Mouse (Mus musculus) embryonic facial prominence, embryonic 14.5 days (tissue): ENCODE measurements around the gene Cog4. TPM values are rescaled to one million over a fixed set of nuclear protein-coding genes. Genes with fewer than 3 reads are reported as not detected.
"Not testable (repeated sequence)": the region's sequence is repeated elsewhere in the genome, so short reads cannot be mapped to it uniquely, and the experiment has no call there.

ENCODE experiments used
- ATAC-seq: fragments of 200-750 bp; cut with Nextera tagmentation; 2 replicates; pipeline ENCODE4 v1.8.0; 2017; ENCODE audit warnings: low read depth, moderate number of reproducible peaks, moderate TSS enrichment
- DNase-seq: peaks from one replicate; pipeline ENCODE4 v3.0.0-alpha.2; 2015; ENCODE audit warnings: low spot score
- H3K27ac ChIP-seq: fragments of 300-500 bp; sonication (generic); replicated peaks from 2 replicates; pipeline ENCODE4 v1.5.1; 2014; ENCODE audit warnings: low read depth, mild to moderate bottlenecking, low read length, moderate library complexity
- H3K27me3 ChIP-seq: fragments of 300-500 bp; sonication (generic); replicated peaks from 2 replicates; pipeline ENCODE4 v1.6.1; 2014; ENCODE audit warnings: low read length; ENCODE audit not compliant: control insufficient read depth, insufficient read depth
- H3K36me3 ChIP-seq: fragments of 300-500 bp; sonication (generic); 2 replicates; pipeline ENCODE4 v1.6.1; 2014; ENCODE audit warnings: low read length, mixed read lengths; ENCODE audit not compliant: control insufficient read depth, insufficient read depth
- H3K4me1 ChIP-seq: fragments of 300-500 bp; sonication (generic); 2 replicates; pipeline ENCODE4 v1.6.1; 2014; ENCODE audit warnings: antibody characterized with exemption, low read length; ENCODE audit not compliant: control insufficient read depth, insufficient read depth
- H3K4me2 ChIP-seq: fragments of 300-500 bp; sonication (generic); 2 replicates; pipeline ENCODE4 v1.6.1; 2014; ENCODE audit warnings: low read depth, mild to moderate bottlenecking, low read length, moderate library complexity, mixed read lengths
- H3K4me3 ChIP-seq: fragments of 300-500 bp; sonication (generic); 2 replicates; pipeline ENCODE4 v1.5.1; 2014; ENCODE audit warnings: low read depth, mild to moderate bottlenecking, low read length
- H3K9ac ChIP-seq: fragments of 300-500 bp; sonication (generic); 2 replicates; pipeline ENCODE4 v1.6.1; 2014; ENCODE audit warnings: low read depth, mild to moderate bottlenecking, low read length, moderate library complexity, mixed read lengths
- H3K9me3 ChIP-seq: fragments of 300-500 bp; sonication (generic); 2 replicates; pipeline ENCODE4 v1.6.1; 2016; ENCODE audit warnings: low read length; ENCODE audit not compliant: control insufficient read depth
- WGBS: fragments of 180-500 bp; shearing (Covaris S2); extraction: QIAGEN DNeasy Blood & Tissue Kit; methylation state at CpG from one replicate; pipeline ENCODE4 v1.1.7; 2014; 5-methylcytosine and 5-hydroxymethylcytosine counted together
- polyA plus RNA-seq: library from polyadenylated mRNA; unstranded; fragments of >200 nt; fragmentation: Nextera tagmentation; extraction: Ambion mirVana; gene quantifications from 2 replicates; pipeline ENCODE4 v1.2.1, GENCODE M21; 2014

Gene Cog4
- polyA plus RNA-seq, 1 experiment from 2014 or later, result 69.8 TPM

- Histone ChIP-seq H3K9me3 (no peaks in the 10 kb centered on the region), H3K27me3 (no peaks in the 10 kb centered on the region), H3K36me3 (peaks cover 5% of the 10 kb centered on the region), H3K27ac (no peak within 1 kb of the TSS), H3K4me2 (peak within 1 kb of the TSS; percentile 64), H3K4me1 (0 out of 2 replicates have a peak, but pooled peaks cover 3% of the 10 kb centered on the region), H3K4me3 (peak within 1 kb of the TSS; percentile 74), H3K9ac (peak within 1 kb of the TSS; percentile 85)
- ATAC-seq (peak; percentile 96), DNase-seq (peak; percentile 92)
- WGBS, result 2% methylated on average over 30 of the region's 30 CpGs
Observed at GRCm38 (mm10) chr8:110901839-110902578, 55.6 kb downstream of the Cog4 start, which contains the start of gene Fuk. Fuk (minus strand) TSS chr8:110902488.

- Histone ChIP-seq H3K4me3 (peak overlapping the region; percentile 74), H3K9ac (peak overlapping the region; percentile 85; the same call in 1 of the 2 replicates), H3K27me3 (no peaks in the 10 kb centered on the region), H3K9me3 (no peaks in the 10 kb centered on the region), H3K36me3 (peaks cover 5% of the 10 kb centered on the region), H3K4me2 (peak overlapping the region; percentile 64), H3K27ac (no peak overlapping the region), H3K4me1 (0 out of 2 replicates have a peak, but pooled peaks cover 3% of the 10 kb centered on the region)
- ATAC-seq (no peak), DNase-seq (no peak)
- WGBS, result 62% methylated on average over 2 of the region's 2 CpGs
Observed at GRCm38 (mm10) chr8:110902579-110902965, 56.2 kb downstream of the Cog4 start.

DNA sequence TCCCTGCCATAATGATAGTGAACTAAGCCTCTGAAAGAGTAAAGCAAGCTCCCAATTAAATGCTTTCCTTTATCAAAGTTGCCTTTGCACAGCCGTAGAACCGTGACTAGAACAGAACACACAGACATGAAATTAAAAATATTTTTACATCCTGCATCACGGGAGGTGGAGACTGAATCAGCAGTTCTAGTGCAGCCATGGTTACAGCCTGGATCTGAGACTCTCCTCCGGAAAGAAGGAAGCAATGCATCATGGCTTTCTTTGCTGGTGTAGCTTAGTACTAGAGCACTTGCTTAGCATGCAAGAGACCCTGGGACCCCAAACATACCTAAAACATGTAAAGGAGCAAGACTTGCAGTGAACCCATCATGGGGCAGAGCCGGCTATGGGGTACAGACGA lies 59.0 kb downstream of the Cog4 start:
- WGBS, result 92% methylated on average over 6 of the region's 6 CpGs

DNA sequence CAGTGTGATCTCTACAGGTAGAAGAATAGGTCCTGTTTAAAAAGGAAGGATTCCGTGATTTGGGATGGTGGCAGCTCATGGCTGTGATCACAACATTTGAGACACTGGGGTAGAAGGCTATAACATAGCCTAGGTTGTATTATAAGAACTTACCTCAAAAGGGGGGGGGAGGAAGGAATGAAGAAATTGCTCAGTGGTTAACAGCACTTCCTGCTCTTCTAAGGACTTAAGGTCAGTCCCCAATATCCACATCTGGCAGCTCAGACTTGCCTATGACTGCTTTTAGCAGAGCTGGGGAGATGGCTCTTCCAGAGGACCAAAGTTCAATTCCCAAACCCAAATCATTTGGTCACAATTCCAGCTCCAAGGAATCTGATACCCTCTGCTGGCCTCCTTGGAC lies 60.3 kb downstream of the Cog4 start:
- DNase-seq, result no peak
- no peak overlapping the region for H3K9ac ChIP-seq
- H3K36me3 ChIP-seq, result no peaks in the 10 kb centered on the region
- H3K4me3 ChIP-seq, result no peak overlapping the region
- H3K4me2 ChIP-seq, result no peak overlapping the region
- no peak overlapping the region for H3K27ac ChIP-seq
- no peaks in the 10 kb centered on the region for H3K9me3 ChIP-seq
- WGBS, result 89% methylated on average over 1 of the region's 1 CpGs
- no peak for ATAC-seq
- no peaks in the 10 kb centered on the region for H3K27me3 ChIP-seq
- 0 out of 2 replicates have a peak, but pooled peaks cover under 1% of the 10 kb centered on the region for H3K4me1 ChIP-seq

More for the DNA sequence above, 59.0 kb downstream of the Cog4 start:
- Histone ChIP-seq H3K4me2 (no peak overlapping the region), H3K27ac (no peak overlapping the region), H3K27me3 (no peaks in the 10 kb centered on the region), H3K4me3 (no peak overlapping the region), H3K9me3 (no peaks in the 10 kb centered on the region), H3K4me1 (0 out of 2 replicates have a peak, but pooled peaks cover 3% of the 10 kb centered on the region), H3K9ac (no peak overlapping the region), H3K36me3 (no peaks in the 10 kb centered on the region)
- DNase-seq (no peak), ATAC-seq (no peak)

- not testable (repeated sequence) for H3K4me3 ChIP-seq, H3K4me2 ChIP-seq, H3K27ac ChIP-seq, H3K4me1 ChIP-seq, DNase-seq, H3K9ac ChIP-seq, ATAC-seq, H3K36me3 ChIP-seq, H3K27me3 ChIP-seq, H3K9me3 ChIP-seq
Observed at GRCm38 (mm10) chr8:110909850-110910249, 63.5 kb downstream of the Cog4 start.

DNA sequence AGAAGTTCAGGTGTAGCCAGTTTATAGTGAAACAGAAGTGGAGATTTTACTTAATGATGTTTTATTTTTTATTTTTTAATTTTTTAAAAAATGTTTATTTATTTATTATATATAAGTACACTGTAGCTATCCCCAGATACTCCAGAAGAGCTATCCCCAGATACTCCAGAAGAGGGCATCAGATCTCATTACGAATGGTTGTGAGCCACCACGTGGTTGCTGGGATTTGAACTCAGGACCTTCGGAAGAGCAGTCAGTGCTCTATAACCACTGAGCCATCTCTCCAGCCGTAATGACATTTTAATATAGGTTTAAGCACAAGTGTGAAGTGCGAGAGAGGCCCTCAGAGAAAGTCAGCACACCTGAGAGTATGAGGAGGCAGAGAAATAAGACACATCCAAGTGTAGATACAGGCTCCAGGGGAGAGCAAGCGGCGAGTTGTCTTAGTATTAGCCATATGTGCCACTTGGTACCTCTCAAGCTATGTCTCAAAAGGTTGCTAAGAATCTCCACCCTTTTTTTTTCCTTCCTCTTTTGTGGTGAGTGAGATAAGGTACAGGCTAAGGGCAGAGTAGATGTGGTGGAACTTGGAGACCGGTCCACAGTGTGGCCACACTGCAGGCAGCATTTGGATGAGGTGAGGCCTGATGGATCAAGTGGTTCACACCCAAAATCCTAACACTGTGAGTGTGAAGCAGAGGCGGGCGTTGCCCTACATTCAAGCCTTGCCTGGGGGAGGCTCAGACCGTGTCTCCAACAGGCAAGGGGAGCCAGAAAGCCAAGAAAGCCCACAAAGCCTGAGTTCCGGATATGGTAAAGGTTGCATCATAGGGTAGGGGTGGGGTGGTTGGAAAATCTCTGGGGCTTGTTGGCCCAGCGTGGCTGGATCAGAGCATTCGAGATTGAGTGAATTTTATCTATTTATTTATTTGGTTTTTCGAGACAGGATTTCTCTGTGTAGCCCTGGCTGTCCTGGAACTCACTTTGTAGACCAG lies 65.5 kb downstream of the Cog4 start:
- Histone ChIP-seq H3K4me1 (no peaks in the 10 kb centered on the region), H3K4me2 (no peak overlapping the region), H3K27me3 (no peaks in the 10 kb centered on the region), H3K9me3 (no peaks in the 10 kb centered on the region), H3K27ac (no peak overlapping the region), H3K4me3 (no peak overlapping the region), H3K9ac (no peak overlapping the region), H3K36me3 (no peaks in the 10 kb centered on the region)
- no peak for ATAC-seq
- WGBS, result 84% methylated on average over 15 of the region's 15 CpGs
- DNase-seq, result no peak

DNA sequence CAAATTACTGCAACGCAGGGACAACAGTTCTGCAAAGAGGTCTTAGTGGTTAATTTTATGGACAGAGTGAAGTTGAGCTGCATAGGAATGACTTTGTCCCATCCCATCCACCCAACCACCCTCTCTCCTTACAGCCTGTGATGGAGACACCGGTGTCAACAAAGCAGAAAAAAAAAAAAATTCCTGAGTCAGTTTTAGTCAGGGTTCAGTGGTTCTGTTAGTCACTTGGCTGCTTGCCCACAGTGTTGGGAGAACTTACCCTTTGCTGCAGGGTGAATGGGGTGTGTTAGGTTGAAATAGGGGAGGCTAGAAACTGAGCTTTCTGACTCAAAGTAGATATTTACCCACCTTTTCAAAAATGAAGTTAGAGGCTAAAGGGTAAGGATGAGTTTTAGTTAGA lies 71.0 kb downstream of the Cog4 start:
- Histone ChIP-seq H3K36me3 (no peaks in the 10 kb centered on the region), H3K4me3 (no peak overlapping the region), H3K9me3 (no peaks in the 10 kb centered on the region), H3K4me2 (no peak overlapping the region), H3K27me3 (no peaks in the 10 kb centered on the region), H3K9ac (no peak overlapping the region), H3K4me1 (peaks cover 16% of the 10 kb centered on the region), H3K27ac (no peak overlapping the region)
- ATAC-seq (no peak), DNase-seq (peak; percentile 66)
- 50% methylated on average over 2 of the region's 2 CpGs for WGBS

GRCm38 (mm10) chr8:110918027-110918426 lies 71.6 kb downstream of the Cog4 start:
- Histone ChIP-seq H3K4me1 (peaks cover 18% of the 10 kb centered on the region), H3K36me3 (no peaks in the 10 kb centered on the region), H3K4me2 (no peak overlapping the region), H3K9me3 (no peaks in the 10 kb centered on the region), H3K4me3 (no peak overlapping the region), H3K27ac (no peak overlapping the region), H3K9ac (no peak overlapping the region), H3K27me3 (no peaks in the 10 kb centered on the region)
- ATAC-seq, result no peak
- DNase-seq, result no peak
- WGBS, result 85% methylated on average over 11 of the region's 11 CpGs
